Mouse (Mus musculus): Measurements from ENCODE around the gene Leng8.

- no peak for TF ChIP-seq CTCF (IDR thresholded peaks at IDR 0.05; ENCODE audit: extremely low read depth, insufficient read length, insufficient replicate concordance, low read depth, low read length)
- no peak for TF ChIP-seq POLR2A (IDR thresholded peaks at IDR 0.05; ENCODE audit: low read depth, low read length)
Measured at GRCm38 (mm10) chr7:4101144-4101543, 35.7 kb upstream of the Leng8 start.
